Mouse (Mus musculus): ENCODE results near the gene Ttll10. TPM values are rescaled to one million over a fixed set of nuclear protein-coding genes. Genes with fewer than 3 reads are reported as not detected.

Ttll10 gene
- polyA plus RNA-seq, 1 experiment from 2014 or later, result 0.33 TPM

DNA sequence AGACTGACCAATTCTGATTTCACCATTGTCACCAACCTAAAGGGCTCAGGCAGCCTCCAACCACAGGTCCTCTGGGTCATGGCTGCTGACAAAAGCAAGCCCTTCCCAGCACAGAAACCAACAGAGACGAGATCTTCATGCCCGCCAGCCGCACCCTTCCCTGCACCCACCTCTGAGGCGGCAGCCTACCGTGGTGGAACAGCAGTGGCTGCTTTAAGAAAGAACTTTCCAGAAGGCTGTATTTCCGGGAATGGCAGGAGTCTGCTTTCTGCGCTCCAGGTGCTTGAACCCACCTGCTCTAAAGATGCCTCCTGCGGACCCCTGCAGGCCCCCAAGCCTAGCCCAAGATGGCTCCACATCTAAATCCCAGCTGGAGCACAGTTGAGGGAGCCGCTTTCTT is 388 bp downstream of the Ttll10 start:
- 0 out of 2 replicates have a peak, but pooled peaks cover 3% of the 10 kb centered on the region for H3K4me1 ChIP-seq (ENCODE audit: control insufficient read depth, insufficient read depth, low read length)
- DNase-seq (ENCODE audit: low spot score) (no peak), ATAC-seq (ENCODE audit: insufficient number of reproducible peaks, low FRiP score, low TSS enrichment, low read depth) (no peak)
- no peaks in the 10 kb centered on the region for H3K27me3 ChIP-seq (ENCODE audit: control insufficient read depth, insufficient read depth, low read length)
- H3K4me2 ChIP-seq (ENCODE audit: low read depth, severe bottlenecking), result no peak overlapping the region
- H3K27ac ChIP-seq (replicated peaks; ENCODE audit: low read depth, low read length), result no peak overlapping the region
- H3K9ac ChIP-seq (ENCODE audit: low read length), result no peak overlapping the region
- no peaks in the 10 kb centered on the region for H3K9me3 ChIP-seq (ENCODE audit: control insufficient read depth, low read length)
- 79% methylated on average over 9 of the region's 9 CpGs for WGBS
- no peaks in the 10 kb centered on the region for H3K36me3 ChIP-seq (ENCODE audit: control insufficient read depth, insufficient read depth, low read length)
- peak overlapping the region; percentile 3; the same call in 1 of the 2 replicates for H3K4me3 ChIP-seq (ENCODE audit: low read depth, low read length)

DNA sequence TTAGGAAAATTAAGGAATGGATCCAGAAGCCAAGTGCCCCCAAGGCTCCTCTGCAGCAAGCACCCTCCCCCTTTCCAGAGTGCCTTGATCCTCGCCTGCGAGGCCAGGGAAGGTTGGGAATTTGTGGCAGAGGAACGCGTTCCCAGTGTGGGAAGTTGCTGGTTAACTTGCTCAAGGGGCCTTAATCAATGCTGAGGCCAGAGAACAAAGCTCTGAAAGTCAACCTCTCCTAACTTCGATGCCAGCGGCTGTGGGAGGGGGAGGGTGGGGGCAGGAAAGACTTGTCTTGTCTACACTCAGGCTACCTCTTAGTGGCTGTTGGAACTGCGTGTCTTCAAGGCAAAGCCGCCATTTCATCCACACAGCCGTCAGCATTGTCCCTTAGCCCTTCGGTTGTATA is 1.5 kb downstream of the Ttll10 start:
- Histone ChIP-seq H3K9me3 (ENCODE audit: control insufficient read depth, low read length) (no peaks in the 10 kb centered on the region), H3K27ac (replicated peaks; ENCODE audit: low read depth, low read length) (no peak overlapping the region), H3K27me3 (ENCODE audit: control insufficient read depth, insufficient read depth, low read length) (no peaks in the 10 kb centered on the region), H3K9ac (ENCODE audit: low read length) (no peak overlapping the region), H3K36me3 (ENCODE audit: control insufficient read depth, insufficient read depth, low read length) (no peaks in the 10 kb centered on the region), H3K4me2 (ENCODE audit: low read depth, severe bottlenecking) (no peak overlapping the region), H3K4me1 (ENCODE audit: control insufficient read depth, insufficient read depth, low read length) (0 out of 2 replicates have a peak, but pooled peaks cover 3% of the 10 kb centered on the region), H3K4me3 (ENCODE audit: low read depth, low read length) (no peak overlapping the region)
- DNase-seq (ENCODE audit: low spot score) (no peak), ATAC-seq (ENCODE audit: insufficient number of reproducible peaks, low FRiP score, low TSS enrichment, low read depth) (no peak)
- WGBS, result 76% methylated on average over 10 of the region's 10 CpGs

DNA sequence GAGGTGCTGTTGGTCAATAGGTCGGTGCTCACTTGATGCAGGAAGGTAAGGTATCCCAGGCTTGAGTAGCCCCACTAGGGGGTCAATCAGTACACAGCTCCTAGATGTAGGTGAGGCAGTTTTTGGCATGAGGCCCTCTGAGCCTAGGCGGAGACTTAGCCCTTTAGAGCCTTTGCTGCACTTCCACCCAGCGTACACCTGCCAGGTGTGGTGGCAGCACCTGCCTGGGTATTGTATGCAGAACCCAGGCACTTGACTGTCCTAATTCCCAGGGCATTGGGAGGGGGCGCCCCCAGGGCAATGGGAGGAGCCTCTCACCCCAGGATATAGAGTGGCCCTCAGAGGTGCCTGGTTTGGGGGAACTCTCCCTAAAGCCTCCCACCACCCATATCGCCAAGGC is 4.0 kb downstream of the Ttll10 start:
- 0 out of 2 replicates have a peak, but pooled peaks cover 3% of the 10 kb centered on the region for H3K4me1 ChIP-seq (ENCODE audit: control insufficient read depth, insufficient read depth, low read length)
- H3K9me3 ChIP-seq (ENCODE audit: control insufficient read depth, low read length), result no peaks in the 10 kb centered on the region
- WGBS, result 96% methylated on average over 5 of the region's 5 CpGs
- DNase-seq (ENCODE audit: low spot score) (no peak), ATAC-seq (ENCODE audit: insufficient number of reproducible peaks, low FRiP score, low TSS enrichment, low read depth) (no peak)
- no peaks in the 10 kb centered on the region for H3K27me3 ChIP-seq (ENCODE audit: control insufficient read depth, insufficient read depth, low read length)
- no peak overlapping the region for H3K4me2 ChIP-seq (ENCODE audit: low read depth, severe bottlenecking)
- H3K9ac ChIP-seq (ENCODE audit: low read length), result no peak overlapping the region
- no peaks in the 10 kb centered on the region for H3K36me3 ChIP-seq (ENCODE audit: control insufficient read depth, insufficient read depth, low read length)
- H3K4me3 ChIP-seq (ENCODE audit: low read depth, low read length), result no peak overlapping the region
- H3K27ac ChIP-seq (replicated peaks; ENCODE audit: low read depth, low read length), result no peak overlapping the region

DNA sequence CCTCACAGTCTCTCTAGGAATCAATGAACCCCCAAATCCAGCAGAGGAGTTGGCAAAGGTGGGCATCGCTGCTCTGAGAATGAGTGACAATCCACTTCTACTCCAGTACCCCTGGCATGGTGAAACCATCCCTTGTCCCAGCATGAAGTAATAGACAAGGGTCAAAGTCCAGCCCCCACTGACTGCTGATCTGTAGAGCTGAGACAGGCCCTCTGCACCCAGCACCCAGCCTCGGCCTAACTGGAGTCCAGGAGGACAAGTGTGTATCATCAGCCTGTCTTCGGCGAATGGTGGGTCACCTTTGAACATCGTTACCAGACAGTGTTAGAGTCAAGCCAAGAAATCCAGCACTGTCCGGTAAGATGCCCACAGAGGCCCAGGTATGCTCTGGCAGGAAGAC is 4.6 kb downstream of the Ttll10 start:
- no peak overlapping the region for H3K9ac ChIP-seq (ENCODE audit: low read length)
- ATAC-seq (ENCODE audit: insufficient number of reproducible peaks, low FRiP score, low TSS enrichment, low read depth), result no peak
- WGBS, result 93% methylated on average over 6 of the region's 6 CpGs
- no peak for DNase-seq (ENCODE audit: low spot score)
- H3K27ac ChIP-seq (replicated peaks; ENCODE audit: low read depth, low read length), result no peak overlapping the region
- no peaks in the 10 kb centered on the region for H3K36me3 ChIP-seq (ENCODE audit: control insufficient read depth, insufficient read depth, low read length)
- H3K4me2 ChIP-seq (ENCODE audit: low read depth, severe bottlenecking), result no peak overlapping the region
- 0 out of 2 replicates have a peak, but pooled peaks cover under 1% of the 10 kb centered on the region for H3K4me1 ChIP-seq (ENCODE audit: control insufficient read depth, insufficient read depth, low read length)
- no peaks in the 10 kb centered on the region for H3K9me3 ChIP-seq (ENCODE audit: control insufficient read depth, low read length)
- no peaks in the 10 kb centered on the region for H3K27me3 ChIP-seq (ENCODE audit: control insufficient read depth, insufficient read depth, low read length)
- H3K4me3 ChIP-seq (ENCODE audit: low read depth, low read length), result no peak overlapping the region

DNA sequence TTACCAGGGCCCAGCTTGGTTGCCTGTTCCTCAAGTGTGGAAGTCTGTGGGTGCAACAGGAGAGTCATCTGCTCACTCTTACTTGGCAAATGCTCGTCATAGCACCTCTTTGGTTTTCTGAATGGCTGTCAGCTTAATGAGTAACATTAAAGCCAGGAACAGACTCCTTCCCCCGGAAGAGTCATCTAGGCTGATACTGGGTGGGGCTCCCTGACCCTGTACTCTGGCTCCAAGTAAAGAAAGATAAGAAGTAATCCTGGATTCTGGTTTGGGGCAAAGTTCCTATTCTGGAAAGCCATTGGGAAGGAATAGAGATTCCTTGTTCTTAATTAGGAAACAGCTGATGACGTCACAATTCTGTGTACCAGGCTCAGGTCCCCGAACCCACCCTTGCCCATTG is 5.1 kb downstream of the Ttll10 start:
- H3K4me2 ChIP-seq (ENCODE audit: low read depth, severe bottlenecking), result no peak overlapping the region
- ATAC-seq (ENCODE audit: insufficient number of reproducible peaks, low FRiP score, low TSS enrichment, low read depth) (no peak), DNase-seq (ENCODE audit: low spot score) (no peak)
- no peak overlapping the region for H3K27ac ChIP-seq (replicated peaks; ENCODE audit: low read depth, low read length)
- H3K9me3 ChIP-seq (ENCODE audit: control insufficient read depth, low read length), result no peaks in the 10 kb centered on the region
- no peak overlapping the region for H3K9ac ChIP-seq (ENCODE audit: low read length)
- 82% methylated on average over 4 of the region's 4 CpGs for WGBS
- H3K36me3 ChIP-seq (ENCODE audit: control insufficient read depth, insufficient read depth, low read length), result no peaks in the 10 kb centered on the region
- H3K4me1 ChIP-seq (ENCODE audit: control insufficient read depth, insufficient read depth, low read length), result no peaks in the 10 kb centered on the region
- no peak overlapping the region for H3K4me3 ChIP-seq (ENCODE audit: low read depth, low read length)
- no peaks in the 10 kb centered on the region for H3K27me3 ChIP-seq (ENCODE audit: control insufficient read depth, insufficient read depth, low read length)

DNA sequence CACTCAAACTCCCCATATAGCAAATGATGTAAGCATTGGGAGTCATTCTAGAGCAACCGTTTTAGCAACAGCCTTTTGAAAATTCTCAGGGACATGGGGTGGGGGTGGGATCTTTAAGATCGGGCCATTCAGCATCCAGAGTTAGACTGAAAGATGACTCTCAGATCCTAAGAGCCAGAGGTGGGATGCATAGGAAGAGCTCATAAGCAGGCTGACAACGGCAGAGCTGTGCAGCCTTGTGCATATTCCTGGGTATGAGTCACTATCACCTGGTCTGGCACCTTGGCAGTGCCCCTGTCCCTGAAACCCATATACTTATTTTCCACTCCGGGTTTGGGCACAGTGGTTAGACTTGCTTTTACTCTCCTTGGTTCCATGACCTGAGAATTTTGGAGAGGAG is 6.1 kb downstream of the Ttll10 start:
- Histone ChIP-seq H3K4me3 (ENCODE audit: low read depth, low read length) (no peak overlapping the region), H3K9me3 (ENCODE audit: control insufficient read depth, low read length) (no peaks in the 10 kb centered on the region), H3K9ac (ENCODE audit: low read length) (no peak overlapping the region), H3K27ac (replicated peaks; ENCODE audit: low read depth, low read length) (no peak overlapping the region), H3K4me1 (ENCODE audit: control insufficient read depth, insufficient read depth, low read length) (no peaks in the 10 kb centered on the region), H3K4me2 (ENCODE audit: low read depth, severe bottlenecking) (no peak overlapping the region), H3K36me3 (ENCODE audit: control insufficient read depth, insufficient read depth, low read length) (no peaks in the 10 kb centered on the region), H3K27me3 (ENCODE audit: control insufficient read depth, insufficient read depth, low read length) (no peaks in the 10 kb centered on the region)
- ATAC-seq (ENCODE audit: insufficient number of reproducible peaks, low FRiP score, low TSS enrichment, low read depth) (no peak), DNase-seq (ENCODE audit: low spot score) (no peak)
- WGBS, result 80% methylated on average over 4 of the region's 4 CpGs

DNA sequence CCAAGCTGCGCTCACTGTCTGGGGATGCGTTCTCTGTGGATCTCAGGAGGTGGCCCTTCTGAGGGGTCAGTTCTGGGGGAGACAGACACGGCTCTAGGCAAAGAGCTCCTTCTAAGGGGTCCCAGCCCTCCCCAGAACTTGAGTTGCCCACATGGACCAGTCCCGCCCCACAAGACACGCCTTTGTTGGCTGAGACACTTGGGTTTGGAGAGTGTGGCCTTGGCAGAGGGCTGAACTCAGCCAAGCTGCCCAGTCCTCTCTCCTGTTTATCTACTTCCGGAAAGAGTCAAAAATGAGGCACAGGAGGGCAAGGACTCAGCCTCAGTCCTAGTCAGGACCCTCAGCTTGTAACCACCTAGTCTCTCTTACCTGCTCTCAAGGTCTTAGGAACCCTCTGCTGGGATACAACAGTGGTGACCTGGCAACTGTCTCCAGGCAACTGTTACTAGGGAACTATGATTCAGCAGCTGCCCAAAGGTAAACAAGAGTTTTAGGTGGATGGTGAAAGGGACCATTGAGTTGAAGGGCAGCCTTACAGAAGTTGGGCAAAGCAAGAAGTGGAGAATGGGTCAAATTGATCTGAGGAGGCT is 8.7 kb downstream of the Ttll10 start:
- Histone ChIP-seq H3K27ac (replicated peaks; ENCODE audit: low read depth, low read length) (no peak overlapping the region), H3K27me3 (ENCODE audit: control insufficient read depth, insufficient read depth, low read length) (no peaks in the 10 kb centered on the region), H3K36me3 (ENCODE audit: control insufficient read depth, insufficient read depth, low read length) (no peaks in the 10 kb centered on the region), H3K4me1 (ENCODE audit: control insufficient read depth, insufficient read depth, low read length) (no peaks in the 10 kb centered on the region), H3K9me3 (ENCODE audit: control insufficient read depth, low read length) (no peaks in the 10 kb centered on the region), H3K9ac (ENCODE audit: low read length) (no peak overlapping the region), H3K4me3 (ENCODE audit: low read depth, low read length) (no peak overlapping the region), H3K4me2 (ENCODE audit: low read depth, severe bottlenecking) (no peak overlapping the region)
- no peak for DNase-seq (ENCODE audit: low spot score)
- 73% methylated on average over 6 of the region's 6 CpGs for WGBS
- ATAC-seq (ENCODE audit: insufficient number of reproducible peaks, low FRiP score, low TSS enrichment, low read depth), result no peak

DNA sequence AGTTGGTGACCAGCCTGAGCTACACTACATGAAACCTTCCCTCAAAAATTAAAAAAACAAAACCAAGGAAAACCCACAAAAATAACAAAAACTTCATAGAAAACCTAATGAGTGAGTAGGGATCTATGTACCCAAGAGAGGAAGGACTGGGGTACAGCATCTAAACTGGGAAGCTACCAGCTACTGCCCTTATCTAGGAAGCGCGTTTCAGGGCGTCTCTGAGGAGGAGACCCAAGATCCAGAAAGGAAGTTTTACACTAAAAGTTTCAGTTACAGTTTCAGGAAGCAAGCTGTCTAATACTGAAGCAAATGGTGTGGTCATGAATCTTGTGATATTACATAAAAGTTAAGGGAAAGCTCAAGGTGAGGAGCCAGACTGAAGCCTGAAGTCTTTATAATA is 9.4 kb downstream of the Ttll10 start:
- Histone ChIP-seq H3K27me3 (ENCODE audit: control insufficient read depth, insufficient read depth, low read length) (no peaks in the 10 kb centered on the region), H3K9me3 (ENCODE audit: control insufficient read depth, low read length) (no peaks in the 10 kb centered on the region), H3K36me3 (ENCODE audit: control insufficient read depth, insufficient read depth, low read length) (no peaks in the 10 kb centered on the region), H3K4me2 (ENCODE audit: low read depth, severe bottlenecking) (no peak overlapping the region), H3K4me1 (ENCODE audit: control insufficient read depth, insufficient read depth, low read length) (no peaks in the 10 kb centered on the region), H3K4me3 (ENCODE audit: low read depth, low read length) (no peak overlapping the region), H3K27ac (replicated peaks; ENCODE audit: low read depth, low read length) (no peak overlapping the region), H3K9ac (ENCODE audit: low read length) (no peak overlapping the region)
- DNase-seq (ENCODE audit: low spot score) (no peak), ATAC-seq (ENCODE audit: insufficient number of reproducible peaks, low FRiP score, low TSS enrichment, low read depth) (no peak)
- WGBS, result 91% methylated on average over 3 of the region's 3 CpGs

- no peaks in the 10 kb centered on the region for H3K27me3 ChIP-seq (ENCODE audit: control insufficient read depth, insufficient read depth, low read length)
- no peaks in the 10 kb centered on the region for H3K36me3 ChIP-seq (ENCODE audit: control insufficient read depth, insufficient read depth, low read length)
- WGBS, result 56% methylated on average over 5 of the region's 5 CpGs
- DNase-seq (ENCODE audit: low spot score) (no peak), ATAC-seq (ENCODE audit: insufficient number of reproducible peaks, low FRiP score, low TSS enrichment, low read depth) (no peak)
- no peak overlapping the region for H3K27ac ChIP-seq (replicated peaks; ENCODE audit: low read depth, low read length)
- no peaks in the 10 kb centered on the region for H3K4me1 ChIP-seq (ENCODE audit: control insufficient read depth, insufficient read depth, low read length)
- H3K9ac ChIP-seq (ENCODE audit: low read length), result no peak overlapping the region
- H3K9me3 ChIP-seq (ENCODE audit: control insufficient read depth, low read length), result no peaks in the 10 kb centered on the region
- no peak overlapping the region for H3K4me3 ChIP-seq (ENCODE audit: low read depth, low read length)
- no peak overlapping the region for H3K4me2 ChIP-seq (ENCODE audit: low read depth, severe bottlenecking)
Observed at GRCm38 (mm10) chr4:156044754-156045153, 14.5 kb downstream of the Ttll10 start.
